12 mouse cellular contexts compared by ENCODE assay signal in genomic region chr3:129331427-129331826, GRCm38 (mm10). TPM values are rescaled to one million over a fixed set of nuclear protein-coding genes. Genes with fewer than 3 reads are reported as not detected.
DNase-seq lines count a peak whose midpoint lies in the region; ATAC-seq and TF ChIP-seq lines count a peak whose summit lies in the region.
"Had no signal": no experiment of that assay in that cellular context is flagged by ENCODE, and none has a peak within 500 bp of the region (broad histone marks: within the 10 kb centered on the region; RNA-seq: fewer than 3 reads in every experiment).

No protein-coding gene starts in this region.

- intact Hi-C loops in heart, postnatal 14 days (cut with DNase I) = no loop called here

- peak overlapping the region; percentile 32; the same call in 1 of the 2 replicates for H3K9ac ChIP-seq in heart, embryonic 15.5 days
- no peak overlapping the region for H3K9ac ChIP-seq in lung, postnatal 0 days (replicated peaks; ENCODE audit: low read depth)
- H3K9ac ChIP-seq in limb, embryonic 15.5 days = no peak overlapping the region
- H3K9ac ChIP-seq: forebrain, embryonic 13.5 days; neural tube, embryonic 12.5 days had no signal

- H3K4me2 ChIP-seq in heart, embryonic 15.5 days = peak overlapping the region; percentile 67
- H3K4me2 ChIP-seq in lung, postnatal 0 days (replicated peaks; ENCODE audit: low read depth, low read length) = peak overlapping the region; percentile 59
- no peak overlapping the region for H3K4me2 ChIP-seq in limb, embryonic 15.5 days
- H3K4me2 ChIP-seq: forebrain, embryonic 13.5 days; midbrain, embryonic 11.5 days; neural tube, embryonic 12.5 days had no signal

- no peaks in the 10 kb centered on the region for H3K9me3 ChIP-seq in heart, embryonic 15.5 days (replicated peaks)
- no peaks in the 10 kb centered on the region for H3K9me3 ChIP-seq in lung, postnatal 0 days (ENCODE audit: low read length)
- no peaks in the 10 kb centered on the region for H3K9me3 ChIP-seq in limb, embryonic 15.5 days
- H3K9me3 ChIP-seq: forebrain, embryonic 13.5 days; neural tube, embryonic 12.5 days had no signal

- no peaks in the 10 kb centered on the region for H3K27me3 ChIP-seq in heart, embryonic 15.5 days
- no peaks in the 10 kb centered on the region for H3K27me3 ChIP-seq in lung, postnatal 0 days (replicated peaks; ENCODE audit: insufficient read depth, low read length)
- no peaks in the 10 kb centered on the region for H3K27me3 ChIP-seq in limb, embryonic 15.5 days
- H3K27me3 ChIP-seq: forebrain, embryonic 13.5 days; neural tube, embryonic 12.5 days had no signal

- WGBS in heart, embryonic 15.5 days = 85% methylated on average over 6 of the region's 6 CpGs
- WGBS in lung, postnatal 0 days = 70% methylated on average over 6 of the region's 6 CpGs
- 94% methylated on average over 6 of the region's 6 CpGs for WGBS in limb, embryonic 15.5 days

- peaks cover 21% of the 10 kb centered on the region for H3K4me1 ChIP-seq in heart, embryonic 15.5 days (replicated peaks)
- no peaks in the 10 kb centered on the region; the same call in 1 of the 2 replicates for H3K4me1 ChIP-seq in lung, postnatal 0 days (ENCODE audit: insufficient read depth, low read depth, low read length)
- peaks cover 15% of the 10 kb centered on the region for H3K4me1 ChIP-seq in limb, embryonic 15.5 days
- H3K4me1 ChIP-seq: forebrain, embryonic 13.5 days; neural tube, embryonic 12.5 days had no signal

- no peak for TF ChIP-seq CTCF in lung, postnatal 0 days (IDR thresholded peaks at IDR 0.05)

- DNase-seq in heart, postnatal 14 days = no peak
- no peak for DNase-seq in lung, postnatal 0 days (ENCODE audit: low spot score)
- DNase-seq in lung, postnatal 14 days = no peak
- DNase-seq in embryo, embryonic 11 days = no peak
- DNase-seq: cerebellum, postnatal 25 days had no signal

- ATAC-seq in heart, embryonic 15.5 days (replicated peaks; ENCODE audit: insufficient number of reproducible peaks, insufficient read depth, low FRiP score, low read depth) = no peak
- ATAC-seq in lung, postnatal 0 days = no peak
- 0 out of 2 replicates have a peak, but pooled peaks have one; percentile 19 for ATAC-seq in limb, embryonic 15.5 days (ENCODE audit: insufficient number of reproducible peaks, low FRiP score, low TSS enrichment, low read depth)
- no peak for ATAC-seq in CD4-positive, CD25-positive, alpha-beta regulatory T cell, adult 4 months
- ATAC-seq: forebrain, embryonic 13.5 days had no signal

- 0 out of 2 replicates have a peak overlapping the region, but pooled peaks have one; percentile 79 for H3K27ac ChIP-seq in heart, embryonic 15.5 days
- no peak overlapping the region for H3K27ac ChIP-seq in lung, postnatal 0 days (ENCODE audit: low read length)
- H3K27ac ChIP-seq in limb, embryonic 15.5 days = no peak overlapping the region
- H3K27ac ChIP-seq: forebrain, embryonic 13.5 days; layer of hippocampus, adult 2 months; neural tube, embryonic 12.5 days had no signal

- TF ChIP-seq EP300 in lung, postnatal 0 days (IDR thresholded peaks at IDR 0.05) = no peak

- peak overlapping the region; percentile 54 for H3K4me3 ChIP-seq in heart, embryonic 15.5 days
- peak overlapping the region; percentile 35 for H3K4me3 ChIP-seq in lung, postnatal 0 days (ENCODE audit: low read depth, low read length)
- H3K4me3 ChIP-seq in limb, embryonic 15.5 days = no peak overlapping the region
- H3K4me3 ChIP-seq: forebrain, embryonic 13.5 days; layer of hippocampus, adult 2 months; neural tube, embryonic 12.5 days had no signal

- H3K36me3 ChIP-seq in heart, embryonic 15.5 days = no peaks in the 10 kb centered on the region
- H3K36me3 ChIP-seq in lung, postnatal 0 days (ENCODE audit: insufficient read depth, low read length) = no peaks in the 10 kb centered on the region
- H3K36me3 ChIP-seq in limb, embryonic 15.5 days = no peaks in the 10 kb centered on the region
- H3K36me3 ChIP-seq: neural tube, embryonic 12.5 days had no signal

RNA-seq across cellular contexts. Expression of gene Enpep, which starts 1.1 kb away (rescaled TPM):
- polyA plus RNA-seq in heart, embryonic 15.5 days (2015; fragmentation: Nextera tagmentation; extraction: Ambion mirVana) = 14.1 and 14.2 TPM in 2 replicates
- 1 to 10 TPM; 7.1 to 7.9 TPM for total RNA-seq in heart, postnatal 14 days (2021)
- polyA plus RNA-seq in lung, postnatal 0 days (2015; fragmentation: Nextera tagmentation; extraction: Ambion mirVana) = 106 and 118 TPM in 2 replicates
- 1.9 and 2.1 TPM in 2 replicates for polyA plus RNA-seq in limb, embryonic 15.5 days (2015; fragmentation: Nextera tagmentation; extraction: Ambion mirVana)
- polyA plus RNA-seq in CD4-positive, CD25-positive, alpha-beta regulatory T cell, adult 4 months (2017; shearing (Covaris generic)) = under 1 TPM; 0.34 to 0.50 TPM
